Mouse (Mus musculus): ENCODE measurements around the gene Col13a1.

Col13a1 gene

DNA sequence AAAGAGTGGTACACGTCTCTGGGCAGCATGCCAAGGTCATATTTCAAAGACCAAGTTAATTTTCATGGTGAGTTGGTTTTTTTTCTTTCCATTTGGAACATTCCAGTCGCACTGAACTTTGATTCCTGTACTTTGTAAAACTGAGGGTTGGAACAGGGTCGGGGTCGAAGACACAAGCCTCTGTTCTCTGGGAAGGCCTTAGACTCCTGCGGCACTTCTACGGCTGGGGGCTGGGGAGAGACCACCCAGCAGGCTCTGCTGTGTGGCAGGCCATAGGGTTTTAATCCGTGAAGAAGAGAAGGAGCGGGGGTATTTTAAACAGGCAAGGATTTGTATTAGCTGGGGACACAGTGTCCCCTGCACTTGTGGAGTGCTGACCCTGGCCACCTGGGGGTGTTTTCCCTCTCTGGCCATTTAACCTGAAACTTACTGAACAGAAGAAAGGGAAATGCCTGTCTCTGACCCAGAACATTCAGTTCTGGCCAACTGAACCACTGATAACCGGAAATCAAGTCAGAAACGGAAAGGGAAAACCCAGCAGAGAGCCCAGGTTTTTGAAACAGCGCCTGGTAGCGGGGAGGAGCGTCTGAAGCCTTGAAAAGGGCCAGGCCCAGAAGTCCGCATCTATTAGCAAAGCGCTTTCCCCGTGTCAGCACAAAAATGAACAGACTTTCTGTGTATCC, 152.0 kb downstream of the Col13a1 start:
- DNase-seq: no peak

DNA sequence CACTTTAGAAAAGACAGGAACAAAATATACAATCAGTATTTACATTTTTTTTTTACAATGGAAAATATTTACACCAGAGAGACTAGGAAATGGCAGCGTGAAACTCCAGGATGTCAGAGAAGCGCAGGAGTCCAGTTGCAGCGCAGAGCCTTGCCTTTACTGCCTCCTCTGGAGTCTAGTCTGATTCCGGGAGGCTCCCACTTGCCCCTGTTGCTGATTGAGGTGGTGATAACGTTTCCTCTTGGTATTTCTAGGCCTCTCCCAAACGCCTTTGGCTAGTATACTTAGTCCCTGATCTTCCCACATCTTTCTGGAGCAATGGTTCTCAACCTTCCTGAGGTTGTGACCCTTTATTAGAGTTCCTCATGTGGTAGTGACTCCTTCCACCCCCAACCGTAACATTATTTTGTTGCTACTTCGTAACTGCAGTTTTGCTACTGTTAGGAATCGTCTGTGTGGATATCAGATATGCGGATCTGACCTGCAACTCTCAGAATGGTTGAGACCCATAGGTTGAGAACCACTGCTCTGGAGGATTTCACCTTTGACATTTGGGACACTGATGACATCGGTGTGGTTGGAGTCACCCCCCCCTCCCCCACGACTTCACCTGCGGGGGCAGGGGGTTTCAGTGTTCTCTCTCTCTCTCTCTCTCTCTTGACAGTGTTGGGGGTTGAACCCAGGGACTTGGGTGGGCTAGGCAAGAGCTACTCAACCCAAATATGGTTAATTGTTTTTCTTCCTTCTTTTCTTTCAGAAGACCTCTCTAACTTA, 152.7 kb downstream of the Col13a1 start:
- no peak for DNase-seq

DNA sequence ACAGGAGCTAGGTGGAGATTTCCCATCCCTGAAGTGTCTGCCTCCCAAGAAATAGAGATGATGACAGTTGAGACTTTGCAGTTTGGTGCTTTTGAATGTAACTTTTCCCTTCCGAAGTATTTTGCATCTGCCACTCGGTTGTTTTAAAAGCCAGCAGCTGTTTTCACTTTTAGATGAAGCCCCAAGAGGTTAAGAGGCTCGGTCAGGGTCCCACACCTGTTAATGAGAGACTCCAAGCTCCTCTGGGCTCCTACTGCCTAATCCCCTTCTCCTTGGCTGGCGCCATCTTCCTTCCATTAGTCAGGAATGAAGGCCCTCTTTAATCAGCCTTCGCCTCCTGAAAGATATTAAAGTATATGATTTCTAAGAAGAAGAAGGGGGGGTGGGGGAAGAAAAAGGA, 153.4 kb downstream of the Col13a1 start:
- no peak for DNase-seq

DNA sequence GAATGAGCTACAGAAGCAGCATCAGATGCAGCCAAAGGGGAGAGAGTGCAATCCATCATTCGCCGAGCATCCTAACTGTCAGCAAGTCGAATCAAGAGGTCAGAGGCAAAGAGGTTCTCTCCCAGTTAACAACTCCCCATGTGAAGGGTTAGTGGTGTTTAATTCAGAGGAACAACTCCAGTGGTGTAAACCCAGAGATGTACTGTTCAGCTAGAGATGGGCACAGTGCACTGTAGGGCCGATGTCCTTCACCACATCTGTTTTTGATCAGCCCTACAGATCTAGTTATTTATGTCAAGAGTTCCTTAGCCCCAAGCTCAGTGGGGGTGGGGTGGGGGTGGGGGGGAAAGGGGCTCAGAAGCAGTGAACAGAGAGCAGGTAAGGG, 155.2 kb downstream of the Col13a1 start:
- DNase-seq: no peak

DNA sequence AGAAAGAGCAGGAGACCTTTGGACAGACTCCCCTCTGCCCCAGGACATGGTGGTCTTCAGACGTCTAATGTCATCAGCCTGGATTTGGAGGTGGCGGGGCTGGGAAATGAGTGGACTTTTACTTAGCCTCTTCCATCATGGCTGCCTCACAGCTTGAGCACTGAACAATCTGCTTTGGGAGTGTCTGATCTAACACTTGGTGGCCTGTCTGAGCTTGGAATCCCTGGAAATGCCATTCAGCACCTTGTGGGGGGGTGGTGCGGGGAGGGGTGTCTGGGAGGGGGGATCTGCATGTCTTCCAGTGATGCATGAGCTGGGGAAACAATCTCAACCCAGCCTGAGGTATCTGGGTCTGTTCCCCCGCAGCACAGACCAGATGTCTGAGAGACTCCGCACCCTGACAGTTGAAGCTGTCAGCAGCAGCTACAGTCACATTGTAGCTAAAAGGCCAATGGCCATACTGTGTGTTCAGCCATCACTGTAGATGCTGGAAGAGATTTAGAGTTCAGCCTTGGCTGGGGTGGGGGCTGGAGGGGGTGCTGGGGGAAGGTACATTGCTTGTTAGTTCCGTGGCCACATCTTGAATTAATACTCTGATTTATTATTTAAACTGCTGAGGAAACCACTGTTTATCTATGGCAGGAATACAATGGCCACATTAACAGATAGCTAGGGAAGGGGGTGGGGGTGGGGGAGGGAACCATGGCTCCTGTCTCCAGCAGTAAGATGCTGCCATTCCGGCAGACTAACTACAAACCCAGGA, 155.8 kb downstream of the Col13a1 start:
- DNase-seq: no peak

DNA sequence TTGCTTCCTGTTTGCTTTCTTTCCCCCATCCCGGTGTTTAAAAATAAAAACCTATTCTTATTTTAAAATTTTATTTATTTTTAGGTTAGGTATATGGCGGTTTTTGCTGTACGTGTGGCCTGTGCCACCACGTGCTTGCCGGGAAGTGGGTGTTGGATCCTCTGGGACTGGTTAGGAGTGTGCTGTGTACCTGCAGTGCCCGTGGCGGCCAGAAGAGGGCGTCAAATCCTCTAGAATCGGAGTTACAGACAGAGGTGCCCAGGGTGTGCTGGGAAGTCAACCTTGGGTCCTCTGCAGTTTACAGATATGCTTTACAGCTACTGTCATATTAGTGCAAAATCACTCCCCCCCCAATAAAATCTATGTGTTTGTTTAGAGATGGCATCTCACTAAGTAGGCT, 158.9 kb downstream of the Col13a1 start:
- no peak for DNase-seq

DNA sequence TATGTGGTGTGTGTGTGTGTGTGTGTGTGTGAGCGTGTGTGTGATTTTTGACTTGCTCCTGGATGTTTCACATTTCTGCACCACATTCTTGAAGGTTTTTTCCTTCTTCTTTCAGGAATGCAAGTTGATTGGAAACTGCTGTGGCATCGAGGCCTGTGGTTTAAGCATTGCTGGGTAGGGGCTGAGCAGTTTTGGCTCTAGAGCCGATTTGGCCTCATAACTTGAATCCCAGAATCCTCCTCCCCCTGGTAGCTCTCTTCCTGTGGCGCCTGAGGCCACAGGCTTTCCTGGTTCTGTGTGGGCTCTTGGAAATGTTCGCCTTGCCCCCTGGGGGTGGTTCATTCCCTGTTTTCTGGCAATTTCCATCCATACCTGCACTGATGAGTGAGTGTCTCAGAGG, 166.9 kb downstream of the Col13a1 start:
- no peak for DNase-seq

DNA sequence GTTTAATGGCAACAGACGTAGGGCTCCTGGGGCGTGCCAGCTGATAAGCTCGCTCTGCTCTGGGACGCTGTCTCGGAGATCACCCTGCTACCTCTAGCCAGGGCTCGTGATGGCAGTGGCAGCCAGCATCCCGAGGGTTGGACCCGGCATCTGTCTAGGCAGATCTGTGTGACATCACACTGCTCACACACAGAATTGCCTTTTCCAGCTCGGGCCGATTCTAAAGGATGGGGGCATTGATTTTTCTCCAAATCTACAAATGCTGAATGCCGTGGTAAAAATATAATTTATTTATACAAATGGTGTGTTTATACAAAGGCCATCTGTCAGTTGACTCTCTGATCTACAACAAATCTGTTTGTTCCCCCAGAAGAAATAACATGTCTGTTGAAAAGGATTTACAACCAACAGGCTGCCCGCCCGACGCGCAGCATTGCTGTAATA, 180.8 kb downstream of the Col13a1 start:
- no peak for DNase-seq

DNA sequence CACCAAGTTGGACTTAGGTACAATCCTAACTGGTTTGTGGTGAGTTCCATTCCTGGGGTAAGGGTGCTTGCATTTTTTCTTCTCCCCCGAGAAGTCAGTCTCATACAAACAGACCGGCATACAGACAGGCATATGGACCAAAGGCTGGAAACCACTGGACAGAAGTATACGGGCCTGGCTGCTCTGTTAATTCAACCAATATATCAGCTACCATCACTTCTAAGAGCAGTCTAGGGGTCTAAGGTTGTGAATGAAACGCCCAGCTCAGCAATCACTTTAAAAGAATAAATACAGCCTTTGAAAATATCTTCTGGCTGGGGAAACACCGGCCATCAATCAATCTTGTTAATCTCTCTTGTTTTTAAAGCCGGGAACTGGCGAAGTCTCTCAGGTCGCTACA, 183.4 kb downstream of the Col13a1 start:
- no peak for DNase-seq

DNA sequence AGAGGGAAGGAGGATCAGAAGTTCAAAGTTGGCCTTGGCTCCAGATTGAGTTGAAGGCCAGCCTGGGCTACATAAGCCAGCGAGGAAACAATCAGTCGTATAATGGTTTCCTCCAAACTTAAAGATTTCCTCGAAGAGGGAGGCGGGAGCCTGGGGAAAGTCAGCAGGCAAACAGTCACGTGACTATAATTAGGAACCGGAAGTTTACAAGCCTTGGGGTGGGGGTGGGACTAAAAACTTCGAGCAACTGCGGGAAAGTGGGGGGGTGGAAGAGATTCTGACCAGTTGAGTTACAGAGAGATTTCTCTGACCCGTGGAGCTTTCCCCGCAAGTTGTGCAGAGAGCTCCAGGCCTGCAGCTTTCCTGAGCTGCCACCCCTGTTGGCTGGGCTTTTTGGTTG, 183.9 kb downstream of the Col13a1 start:
- DNase-seq: no peak

DNA sequence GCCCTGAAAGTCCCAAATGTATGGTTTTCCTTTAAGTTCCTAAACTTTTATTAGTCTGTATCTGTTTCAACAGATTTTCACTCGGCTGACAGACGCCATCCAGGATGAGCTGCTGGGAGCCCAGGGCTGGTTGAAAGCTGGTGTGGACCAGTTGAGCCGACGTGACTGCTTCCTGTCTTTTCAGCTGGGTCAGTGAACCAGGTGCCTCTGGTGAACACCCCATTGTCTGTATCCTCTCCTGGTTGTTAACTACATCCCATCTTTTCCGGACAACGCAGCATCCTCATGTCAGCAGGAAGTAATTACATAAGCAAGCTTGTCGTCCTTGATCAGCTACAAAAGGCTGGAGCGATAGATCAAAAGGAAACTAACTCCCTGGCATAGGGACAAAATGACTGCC, 185.9 kb downstream of the Col13a1 start:
- no peak for DNase-seq

DNA sequence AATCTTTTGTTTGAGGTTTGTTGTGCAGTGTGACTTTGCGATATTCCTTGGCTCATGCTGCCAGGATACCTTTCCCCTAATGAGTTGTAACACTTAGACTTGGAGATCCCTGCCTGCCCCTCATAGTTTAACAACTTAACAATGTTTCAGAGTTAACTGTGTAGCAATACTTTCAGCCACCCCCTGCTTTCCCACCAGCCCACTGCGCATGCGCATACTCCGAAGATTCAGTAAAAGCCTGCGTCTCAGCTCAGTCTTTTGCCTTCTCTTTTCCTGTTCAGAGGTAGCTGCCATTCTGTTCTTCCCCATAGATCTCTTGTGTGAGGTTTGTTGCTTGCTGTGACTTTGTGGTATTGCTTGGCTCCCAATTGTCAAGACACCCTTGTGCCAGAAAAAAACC, 190.4 kb downstream of the Col13a1 start:
- DNase-seq: no peak
